Mouse (Mus musculus): Measurements from ENCODE around the gene Iqub. TPM values are rescaled to one million over a fixed set of nuclear protein-coding genes. Genes with fewer than 3 reads are reported as not detected.

Gene Iqub
- polyA plus RNA-seq, 1 experiment from 2014 or later, result 0.26 TPM

DNA sequence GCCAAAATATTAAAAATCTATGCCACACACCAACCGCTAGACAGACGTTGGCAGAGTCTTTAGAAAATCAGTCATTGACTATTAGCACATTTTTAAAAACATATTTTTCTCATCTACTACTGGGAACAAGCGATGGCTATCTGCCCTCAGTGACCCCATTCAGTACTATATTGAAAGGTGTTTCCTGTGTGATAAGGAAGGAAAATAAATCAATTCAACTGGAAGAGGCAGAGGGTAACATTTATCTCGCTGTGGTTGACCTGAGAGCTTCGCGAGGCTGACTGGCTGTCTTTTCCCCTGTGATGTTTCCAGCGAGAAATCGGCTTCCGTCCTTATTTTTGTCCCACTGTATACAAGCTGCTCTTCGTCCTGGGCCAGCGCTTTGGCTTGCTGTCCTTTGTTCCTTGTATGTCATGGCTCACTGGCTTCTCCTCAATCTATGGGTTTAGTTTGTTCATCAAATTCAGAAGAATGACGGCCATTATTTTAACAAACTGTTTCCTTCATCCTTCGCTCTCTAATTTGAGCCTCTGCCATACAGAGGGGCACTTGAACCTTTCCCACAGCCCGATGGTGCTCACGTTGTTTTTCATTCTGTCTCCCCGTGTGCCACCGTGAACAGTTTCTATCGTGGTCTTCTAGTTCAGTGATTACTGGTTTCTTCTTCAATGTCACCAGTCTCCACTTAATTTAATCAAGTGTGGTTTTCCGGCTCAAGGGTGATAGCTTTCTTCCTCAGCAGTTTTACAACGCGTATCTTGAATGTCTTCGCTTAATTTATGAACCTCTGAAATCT is 63.6 kb downstream of the Iqub start:
- no peak overlapping the region for H3K4me3 ChIP-seq
- no peaks in the 10 kb centered on the region for H3K27me3 ChIP-seq (replicated peaks; ENCODE audit: low read depth, poor library complexity, severe bottlenecking)

DNA sequence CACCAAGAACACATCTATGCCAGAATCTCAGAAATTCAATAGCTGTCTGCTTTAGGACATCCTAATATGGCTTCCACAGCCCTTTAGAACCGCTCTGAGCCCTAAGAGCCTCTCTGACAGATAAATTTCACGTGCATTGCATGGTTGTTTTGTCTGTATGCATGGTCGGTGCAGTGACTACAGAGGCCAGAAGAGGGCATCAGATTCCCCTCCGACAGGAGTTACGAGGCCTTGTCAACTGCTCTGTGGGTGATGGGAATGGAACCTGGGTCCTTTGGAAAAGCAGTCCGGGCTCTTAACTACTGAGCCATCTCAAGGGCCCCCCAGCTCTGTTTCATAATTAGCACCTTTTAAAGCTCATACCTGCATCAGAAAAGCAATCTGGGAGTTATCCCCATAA is 64.6 kb downstream of the Iqub start:
- WGBS, result 87% methylated on average over 6 of the region's 6 CpGs
- no peak overlapping the region for H3K27ac ChIP-seq (replicated peaks)
- no peak overlapping the region for H3K4me3 ChIP-seq
- H3K36me3 ChIP-seq (replicated peaks), result no peaks in the 10 kb centered on the region
- H3K4me1 ChIP-seq, result no peaks in the 10 kb centered on the region
- no peaks in the 10 kb centered on the region for H3K9me3 ChIP-seq
- H3K27me3 ChIP-seq (replicated peaks; ENCODE audit: low read depth, poor library complexity, severe bottlenecking), result no peaks in the 10 kb centered on the region
- no peak for DNase-seq (ENCODE audit: low spot score)

More for the DNA sequence above, 63.6 kb downstream of the Iqub start:
- DNase-seq (ENCODE audit: low spot score), result no peak
- Histone ChIP-seq H3K4me1 (no peaks in the 10 kb centered on the region), H3K9me3 (no peaks in the 10 kb centered on the region), H3K27ac (replicated peaks) (no peak overlapping the region), H3K36me3 (replicated peaks) (no peaks in the 10 kb centered on the region)
- WGBS, result 85% methylated on average over 22 of the region's 22 CpGs

- Histone ChIP-seq H3K4me1 (no peaks in the 10 kb centered on the region), H3K36me3 (replicated peaks) (no peaks in the 10 kb centered on the region), H3K27ac (replicated peaks) (no peak overlapping the region), H3K9me3 (no peaks in the 10 kb centered on the region), H3K27me3 (replicated peaks; ENCODE audit: low read depth, poor library complexity, severe bottlenecking) (no peaks in the 10 kb centered on the region), H3K4me3 (no peak overlapping the region)
- WGBS, result 92% methylated on average over 11 of the region's 11 CpGs
- no peak for DNase-seq (ENCODE audit: low spot score)
Observed at GRCm38 (mm10) chr6:24416056-24416455, 98.8 kb downstream of the Iqub start.

DNA sequence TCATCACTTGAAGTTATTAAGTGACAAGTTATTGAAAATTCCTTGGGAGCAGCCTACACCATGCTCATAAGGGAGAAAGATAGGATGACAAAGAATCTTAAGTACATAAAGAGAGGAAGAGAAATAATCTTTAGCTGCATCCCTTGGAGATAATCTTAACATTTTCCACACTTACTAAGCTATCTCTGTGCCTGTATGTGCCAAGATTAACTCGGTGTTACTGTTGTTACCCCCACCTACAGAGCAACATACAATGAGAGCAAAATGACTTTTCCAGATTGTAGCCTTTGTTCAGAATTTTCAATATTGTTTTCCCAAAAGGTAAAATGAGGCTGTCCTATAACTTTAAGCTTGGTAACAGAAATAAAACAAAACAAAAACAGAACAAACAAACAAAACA is 99.4 kb downstream of the Iqub start:
- H3K9me3 ChIP-seq, result no peaks in the 10 kb centered on the region
- WGBS, result 91% methylated on average over 1 of the region's 1 CpGs
- no peak overlapping the region for H3K27ac ChIP-seq (replicated peaks)

GRCm38 (mm10) chr6:24408573-24409427 is 106.1 kb downstream of the Iqub start:
- 88% methylated on average over 11 of the region's 11 CpGs for WGBS

More for the DNA sequence above, 99.4 kb downstream of the Iqub start:
- DNase-seq (ENCODE audit: low spot score), result no peak
- H3K27me3 ChIP-seq (replicated peaks; ENCODE audit: low read depth, poor library complexity, severe bottlenecking), result no peaks in the 10 kb centered on the region
- no peaks in the 10 kb centered on the region for H3K4me1 ChIP-seq
- no peaks in the 10 kb centered on the region for H3K36me3 ChIP-seq (replicated peaks)
- no peak overlapping the region for H3K4me3 ChIP-seq

DNA sequence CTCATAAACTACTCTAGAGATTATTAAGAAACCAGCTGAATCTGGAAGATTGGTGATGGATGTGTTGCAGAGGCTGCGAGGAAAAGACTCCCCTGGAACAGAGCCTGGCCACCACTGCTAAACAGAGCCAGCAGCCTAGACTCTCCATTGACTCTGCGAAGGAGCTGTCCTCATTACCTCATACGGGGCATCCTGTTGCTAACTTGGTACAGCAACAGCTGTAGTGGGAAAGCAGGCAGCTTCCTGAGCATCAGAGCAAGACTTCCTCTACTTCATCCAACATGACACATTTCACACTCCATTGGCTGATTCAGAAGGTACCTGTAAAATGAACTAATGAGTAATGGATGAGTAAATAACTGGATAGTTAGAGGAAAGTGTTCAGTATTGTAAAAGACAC is 107.1 kb downstream of the Iqub start:
- Histone ChIP-seq H3K27me3 (replicated peaks; ENCODE audit: low read depth, poor library complexity, severe bottlenecking) (no peaks in the 10 kb centered on the region), H3K4me3 (no peak overlapping the region), H3K27ac (replicated peaks) (no peak overlapping the region), H3K4me1 (no peaks in the 10 kb centered on the region), H3K9me3 (no peaks in the 10 kb centered on the region), H3K36me3 (replicated peaks) (no peaks in the 10 kb centered on the region)
- DNase-seq (ENCODE audit: low spot score), result no peak
- 68% methylated on average over 3 of the region's 3 CpGs for WGBS

More at GRCm38 (mm10) chr6:24408573-24409427, 106.1 kb downstream of the Iqub start:
- Histone ChIP-seq H3K27ac (replicated peaks) (no peak overlapping the region), H3K4me1 (no peaks in the 10 kb centered on the region), H3K27me3 (replicated peaks; ENCODE audit: low read depth, poor library complexity, severe bottlenecking) (no peaks in the 10 kb centered on the region), H3K36me3 (replicated peaks) (no peaks in the 10 kb centered on the region), H3K9me3 (no peaks in the 10 kb centered on the region), H3K4me3 (no peak overlapping the region)
- no peak for DNase-seq (ENCODE audit: low spot score)

GRCm38 (mm10) chr6:24397237-24397647 is 117.6 kb downstream of the Iqub start:
- Histone ChIP-seq H3K9me3 (no peaks in the 10 kb centered on the region), H3K36me3 (replicated peaks) (no peaks in the 10 kb centered on the region), H3K27me3 (replicated peaks; ENCODE audit: low read depth, poor library complexity, severe bottlenecking) (no peaks in the 10 kb centered on the region), H3K4me1 (no peaks in the 10 kb centered on the region), H3K4me3 (no peak overlapping the region), H3K27ac (replicated peaks) (no peak overlapping the region)
- WGBS, result 89% methylated on average over 4 of the region's 4 CpGs
- DNase-seq (ENCODE audit: low spot score), result no peak

Other genes with a start within 250 kb of the Iqub start
- gene Ndufa5, start 12.9 kb upstream of the Iqub start, polyA plus RNA-seq (2016; fragmentation: Nextera tagmentation; extraction: Ambion mirVana), result 262 and 270 TPM in 2 replicates
- not detected in 2 replicates for gene Asb15, start 13.1 kb upstream of the Iqub start, polyA plus RNA-seq (2016; fragmentation: Nextera tagmentation; extraction: Ambion mirVana)
- gene Lmod2, start 82.7 kb upstream of the Iqub start, polyA plus RNA-seq (2016; fragmentation: Nextera tagmentation; extraction: Ambion mirVana), result not detected in 2 replicates
- 60.6 and 65.5 TPM in 2 replicates for gene Wasl, start 149.9 kb upstream of the Iqub start, polyA plus RNA-seq (2016; fragmentation: Nextera tagmentation; extraction: Ambion mirVana)
- gene Hyal6, start 218.2 kb upstream of the Iqub start, polyA plus RNA-seq (2016; fragmentation: Nextera tagmentation; extraction: Ambion mirVana), result not detected in 2 replicates
- not detected in 2 replicates for gene Hyal4, start 233.3 kb upstream of the Iqub start, polyA plus RNA-seq (2016; fragmentation: Nextera tagmentation; extraction: Ambion mirVana)

All from embryonic facial prominence, embryonic 10.5 days (tissue).